Comparison of ENCODE assay signal across 29 mouse cellular contexts in genomic region chr9:109795221-109795620, GRCm38 (mm10). TPM values are rescaled to one million over a fixed set of nuclear protein-coding genes. Genes with fewer than 3 reads are reported as not detected.
A peak's percentile ranks its signal among the peaks of the same experiment; 100 is the strongest.
DNase-seq lines count a peak whose midpoint lies in the region.
"Had no signal": no experiment of that assay in that cellular context is flagged by ENCODE, and none has a peak within 500 bp of the region (broad histone marks: within the 10 kb centered on the region; RNA-seq: fewer than 3 reads in every experiment).

No protein-coding gene starts in this region.

- DNase-seq in MN1 (ENCODE audit: low spot score), result peak; percentile 83
- peak; percentile 33 for DNase-seq in Muller cell, postnatal 12 days (ENCODE audit: inconsistent ontology term)
- peak; percentile 20 for DNase-seq in retina, embryonic 14.5 days (ENCODE audit: low spot score)
- DNase-seq in retina, postnatal 7 days (ENCODE audit: low read depth, low spot score), result peak; percentile 38
- no peak for DNase-seq in left cerebral cortex, adult 8-10 months (ENCODE audit: low spot score in 2 of 2)
- no peak for DNase-seq in midbrain, embryonic 10.5 days (ENCODE audit: low spot score)
- DNase-seq in cerebellum, adult 9-11 months, result no peak
- DNase-seq: adrenal gland, adult 2 months; adrenal gland, postnatal 10 days; adrenal gland, postnatal 25 days; cerebellum, adult 11-12 months; cerebellum, adult 9-10 months; cerebellum, postnatal 14 days; cerebellum, postnatal 36 days; embryo, embryonic 11 days had no signal

- 91% methylated on average over 2 of the region's 2 CpGs for WGBS in midbrain, embryonic 10.5 days

- H3K36me3 ChIP-seq in midbrain, embryonic 10.5 days, result no peaks in the 10 kb centered on the region
- H3K36me3 ChIP-seq: embryonic facial prominence, embryonic 13.5 days; embryonic facial prominence, embryonic 15.5 days; forebrain, embryonic 10.5 days; forebrain, embryonic 12.5 days had no signal

- no peaks in the 10 kb centered on the region for H3K4me1 ChIP-seq in midbrain, embryonic 10.5 days
- H3K4me1 ChIP-seq: embryonic facial prominence, embryonic 13.5 days; embryonic facial prominence, embryonic 15.5 days; forebrain, embryonic 10.5 days; forebrain, embryonic 12.5 days had no signal

- H3K27ac ChIP-seq in midbrain, embryonic 10.5 days (replicated peaks), result no peak overlapping the region
- H3K27ac ChIP-seq: embryonic facial prominence, embryonic 13.5 days; embryonic facial prominence, embryonic 15.5 days; forebrain, embryonic 10.5 days; forebrain, embryonic 12.5 days had no signal

- H3K9me3 ChIP-seq in midbrain, embryonic 10.5 days (replicated peaks), result no peaks in the 10 kb centered on the region
- H3K9me3 ChIP-seq: embryonic facial prominence, embryonic 13.5 days; embryonic facial prominence, embryonic 15.5 days; forebrain, embryonic 10.5 days; forebrain, embryonic 12.5 days had no signal

- H3K27me3 ChIP-seq in midbrain, embryonic 10.5 days (ENCODE audit: low read depth, poor library complexity, severe bottlenecking), result no peaks in the 10 kb centered on the region
- H3K27me3 ChIP-seq: embryonic facial prominence, embryonic 13.5 days; embryonic facial prominence, embryonic 15.5 days; forebrain, embryonic 12.5 days had no signal

- no peak overlapping the region for H3K4me3 ChIP-seq in midbrain, embryonic 10.5 days
- H3K4me3 ChIP-seq: embryonic facial prominence, embryonic 13.5 days; embryonic facial prominence, embryonic 15.5 days; erythroblast, embryonic 14.5 days; forebrain, embryonic 10.5 days; forebrain, embryonic 12.5 days had no signal

RNA-seq across cellular contexts. Expression of gene Fbxw27, which starts 4.8 kb away (rescaled TPM):
- total RNA-seq in left cerebral cortex, adult 8-10 months (2022), result not detected
- polyA plus RNA-seq in midbrain, embryonic 10.5 days (2016; fragmentation: Nextera tagmentation; extraction: Ambion mirVana), result not detected in 2 replicates
- total RNA-seq: adrenal gland, adult 2 months; adrenal gland, postnatal 10 days; adrenal gland, postnatal 25 days; adrenal gland, postnatal 4 days; common myeloid progenitor, adult 5-6 weeks; ES-E14; MEL had no signal
- polyA plus RNA-seq: adrenal gland, adult 2 months; C2C12; embryonic facial prominence, embryonic 11.5 days; embryonic facial prominence, embryonic 13.5 days; embryonic facial prominence, embryonic 15.5 days; erythroblast, embryonic 14.5 days; forebrain, embryonic 10.5 days; forebrain, embryonic 12.5 days; forebrain, embryonic 14.5 days; forebrain, embryonic 16.5 days had no signal

RNA-seq across cellular contexts. Expression of gene Spink8, which starts 16.9 kb away (rescaled TPM):
- 1 to 10 TPM in 3 of 4 experiments, under 1 TPM in 1; 0.78 to 5.6 (median 1.9) TPM for total RNA-seq in left cerebral cortex, adult 8-10 months (2022)
- not detected in 2 replicates for polyA plus RNA-seq in midbrain, embryonic 10.5 days (2016; fragmentation: Nextera tagmentation; extraction: Ambion mirVana)
- total RNA-seq: common myeloid progenitor, adult 5-6 weeks; MEL had no signal
- polyA plus RNA-seq: adrenal gland, adult 2 months; C2C12; embryonic facial prominence, embryonic 11.5 days; embryonic facial prominence, embryonic 13.5 days; erythroblast, embryonic 14.5 days; forebrain, embryonic 10.5 days; forebrain, embryonic 12.5 days; forebrain, embryonic 14.5 days; forebrain, embryonic 16.5 days had no signal

RNA-seq across cellular contexts. Expression of gene Nme6, which starts 37.3 kb away (rescaled TPM):
- total RNA-seq in left cerebral cortex, adult 8-10 months (2022), result 10 to 100 TPM in 3 of 4 experiments, 1 to 10 TPM in 1; 9.2 to 13.7 (median 11.5) TPM
- polyA plus RNA-seq in midbrain, embryonic 10.5 days (2016; fragmentation: Nextera tagmentation; extraction: Ambion mirVana), result 109 and 126 TPM in 2 replicates

RNA-seq across cellular contexts. Expression of gene Fbxw26, which starts 49.3 kb away (rescaled TPM):
- not detected for total RNA-seq in left cerebral cortex, adult 8-10 months (2022)
- not detected in 2 replicates for polyA plus RNA-seq in midbrain, embryonic 10.5 days (2016; fragmentation: Nextera tagmentation; extraction: Ambion mirVana)
- total RNA-seq: adrenal gland, adult 2 months; adrenal gland, postnatal 10 days; adrenal gland, postnatal 25 days; adrenal gland, postnatal 4 days; common myeloid progenitor, adult 5-6 weeks; ES-E14; MEL had no signal
- polyA plus RNA-seq: adrenal gland, adult 2 months; C2C12; cerebellum, adult 2 months; embryonic facial prominence, embryonic 11.5 days; embryonic facial prominence, embryonic 13.5 days; embryonic facial prominence, embryonic 15.5 days; erythroblast, embryonic 14.5 days; forebrain, embryonic 10.5 days; forebrain, embryonic 12.5 days; forebrain, embryonic 14.5 days; forebrain, embryonic 16.5 days had no signal

RNA-seq across cellular contexts. Expression of gene Camp, which starts 54.2 kb away (rescaled TPM):
- not detected for total RNA-seq in left cerebral cortex, adult 8-10 months (2022)
- polyA plus RNA-seq in midbrain, embryonic 10.5 days (2016; fragmentation: Nextera tagmentation; extraction: Ambion mirVana), result 0.16 TPM in 1 of 2 replicates, not detected in the other
- total RNA-seq: adrenal gland, postnatal 25 days; ES-E14; MEL had no signal
- polyA plus RNA-seq: adrenal gland, adult 2 months; C2C12; forebrain, embryonic 10.5 days; forebrain, embryonic 14.5 days; forebrain, embryonic 16.5 days had no signal

Comparison
In these comparisons a context has a peak if more than half of its experiments do, and no peak if none do; other contexts are left out.
1. DNase-seq: peak in MN1 (single experiment), Muller cell, postnatal 12 days (single experiment), retina, embryonic 14.5 days (single experiment) and retina, postnatal 7 days (single experiment); none in left cerebral cortex, adult 8-10 months (0 of 2), midbrain, embryonic 10.5 days (single experiment) and cerebellum, adult 9-11 months (single experiment).